30 mouse cellular contexts compared by ENCODE assay signal in the genomic region with DNA sequence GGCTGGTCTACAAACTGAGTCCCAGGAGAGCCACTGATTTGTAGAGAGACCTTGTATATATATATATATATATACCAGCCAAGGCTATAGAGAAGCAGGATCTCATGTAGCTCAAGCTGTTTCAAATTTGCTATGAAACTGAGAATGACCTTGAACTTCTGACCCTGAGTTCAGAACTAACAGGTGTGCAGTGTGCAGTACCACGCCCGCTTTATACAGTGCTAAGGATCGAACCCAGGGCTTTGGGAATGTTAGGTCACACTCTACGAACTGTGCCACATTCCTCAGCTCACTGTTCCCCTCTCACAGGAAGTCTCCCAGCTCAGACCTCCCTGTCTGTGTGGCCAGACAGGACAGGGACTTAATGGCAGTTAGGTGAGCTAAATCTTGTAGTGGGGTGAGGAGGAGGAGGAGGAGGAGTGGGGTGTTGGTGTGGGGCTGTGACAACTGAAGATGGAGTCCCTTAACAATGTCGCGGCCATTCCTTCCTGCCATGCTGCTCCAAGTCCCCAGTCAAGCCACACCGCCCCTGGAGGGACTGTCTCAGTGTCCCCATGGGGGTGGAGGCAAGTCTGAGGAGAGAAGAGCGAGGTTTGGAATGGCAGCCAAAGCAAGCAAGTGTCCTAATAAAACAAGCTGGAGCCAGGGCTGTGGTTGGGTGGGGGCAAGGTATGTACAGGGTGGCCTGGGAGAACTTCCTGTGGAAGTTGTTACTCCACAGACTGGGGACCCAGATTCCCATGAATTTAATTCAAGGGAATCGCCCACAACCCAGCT. TPM values are rescaled to one million over a fixed set of nuclear protein-coding genes. Genes with fewer than 3 reads are reported as not detected.
DNase-seq lines count a peak whose midpoint lies in the region; ATAC-seq and TF ChIP-seq lines count a peak whose summit lies in the region.
"Had no signal": no experiment of that assay in that cellular context is flagged by ENCODE, and none has a peak within 500 bp of the region (broad histone marks: within the 10 kb centered on the region; RNA-seq: fewer than 3 reads in every experiment).

No protein-coding gene starts in this region.

- peak overlapping the region; percentile 61 for H3K9ac ChIP-seq in liver, embryonic 12.5 days
- H3K9ac ChIP-seq in liver, postnatal 0 days (replicated peaks) = peak overlapping the region; percentile 43
- H3K9ac ChIP-seq: embryonic facial prominence, embryonic 13.5 days; heart, embryonic 15.5 days; hindbrain, embryonic 12.5 days; intestine, embryonic 15.5 days; midbrain, embryonic 13.5 days; stomach, embryonic 15.5 days had no signal

- no peaks in the 10 kb centered on the region for H3K36me3 ChIP-seq in heart, embryonic 10.5 days
- H3K36me3 ChIP-seq in liver, embryonic 12.5 days = peaks cover 13% of the 10 kb centered on the region
- peaks cover 3% of the 10 kb centered on the region; the same call in 1 of the 2 replicates for H3K36me3 ChIP-seq in liver, postnatal 0 days (replicated peaks; ENCODE audit: insufficient read depth, low read length)
- H3K36me3 ChIP-seq: embryonic facial prominence, embryonic 13.5 days; heart, embryonic 15.5 days; hindbrain, embryonic 12.5 days; intestine, embryonic 15.5 days; midbrain, embryonic 13.5 days; stomach, embryonic 15.5 days had no signal

- H3K27ac ChIP-seq in heart, embryonic 10.5 days = peak overlapping the region; percentile 22; the same call in 1 of the 2 replicates
- peak overlapping the region; percentile 79 for H3K27ac ChIP-seq in liver, embryonic 12.5 days
- peak overlapping the region; percentile 55 for H3K27ac ChIP-seq in liver, postnatal 0 days (ENCODE audit: low read depth)
- H3K27ac ChIP-seq: embryonic facial prominence, embryonic 13.5 days; heart, adult 2 months; heart, embryonic 15.5 days; hindbrain, embryonic 12.5 days; hindbrain, postnatal 0 days; intestine, embryonic 15.5 days; midbrain, embryonic 13.5 days; stomach, embryonic 15.5 days had no signal

- peaks cover 20% of the 10 kb centered on the region for H3K4me1 ChIP-seq in heart, embryonic 10.5 days
- peaks cover 80% of the 10 kb centered on the region for H3K4me1 ChIP-seq in liver, embryonic 12.5 days
- peaks cover 40% of the 10 kb centered on the region for H3K4me1 ChIP-seq in liver, postnatal 0 days (ENCODE audit: insufficient read depth)
- H3K4me1 ChIP-seq: intestine, embryonic 15.5 days; midbrain, embryonic 13.5 days; stomach, embryonic 15.5 days had no signal

- H3K4me2 ChIP-seq in liver, embryonic 12.5 days = peak overlapping the region; percentile 34
- H3K4me2 ChIP-seq in liver, postnatal 0 days (ENCODE audit: low read depth, low read length) = no peak overlapping the region
- H3K4me2 ChIP-seq: embryonic facial prominence, embryonic 13.5 days; heart, embryonic 15.5 days; hindbrain, embryonic 12.5 days; intestine, embryonic 15.5 days; midbrain, embryonic 13.5 days; stomach, embryonic 15.5 days had no signal

- no peak for TF ChIP-seq EP300 in liver, postnatal 0 days (IDR thresholded peaks at IDR 0.05; ENCODE audit: low read depth)

- H3K9me3 ChIP-seq in heart, embryonic 10.5 days = no peaks in the 10 kb centered on the region
- H3K9me3 ChIP-seq in liver, embryonic 12.5 days (replicated peaks) = no peaks in the 10 kb centered on the region
- H3K9me3 ChIP-seq in liver, postnatal 0 days (ENCODE audit: low read length) = no peaks in the 10 kb centered on the region
- H3K9me3 ChIP-seq: embryonic facial prominence, embryonic 13.5 days; heart, embryonic 15.5 days; hindbrain, embryonic 12.5 days; intestine, embryonic 15.5 days; megakaryocyte, embryonic 14.5 days; midbrain, embryonic 13.5 days; stomach, embryonic 15.5 days had no signal

- no peak for DNase-seq in heart, embryonic 10.5 days (ENCODE audit: low spot score)
- DNase-seq in heart, adult 18-20 months = no peak
- DNase-seq in ES-CJ7 (ENCODE audit: low read depth, low spot score) = peak; percentile 75
- no peak for DNase-seq in liver, postnatal 0 days
- no peak for DNase-seq in kidney, adult 9 months
- DNase-seq in right cerebral cortex, adult 2 months (ENCODE audit: low spot score in 2 of 2) = no peak
- DNase-seq: adrenal gland, postnatal 10 days; cerebellum, adult 11-12 months; cerebellum, adult 9-11 months; gastrocnemius, postnatal 14 days; heart, adult 2 months; heart, postnatal 36 days; kidney, adult 2 months; kidney, postnatal 14 days; layer of hippocampus, adult 9-11 months; lung, postnatal 4 days; retina, postnatal 1 day; right cerebral cortex, postnatal 25 days had no signal

- H3K27me3 ChIP-seq in heart, embryonic 10.5 days (ENCODE audit: insufficient read depth, poor library complexity, severe bottlenecking) = peaks cover 23% of the 10 kb centered on the region
- peaks cover 21% of the 10 kb centered on the region for H3K27me3 ChIP-seq in liver, embryonic 12.5 days (replicated peaks)
- peaks cover 3% of the 10 kb centered on the region for H3K27me3 ChIP-seq in liver, postnatal 0 days (ENCODE audit: insufficient read depth, low read length)
- H3K27me3 ChIP-seq: stomach, embryonic 15.5 days had no signal

- TF ChIP-seq CTCF in liver, postnatal 0 days (IDR thresholded peaks at IDR 0.05; ENCODE audit: low read depth) = no peak

- no peak overlapping the region for H3K4me3 ChIP-seq in heart, embryonic 10.5 days
- no peak overlapping the region for H3K4me3 ChIP-seq in liver, embryonic 12.5 days
- no peak overlapping the region for H3K4me3 ChIP-seq in liver, postnatal 0 days (ENCODE audit: low read depth, low read length)
- H3K4me3 ChIP-seq: embryonic facial prominence, embryonic 13.5 days; heart, adult 2 months; heart, embryonic 15.5 days; hindbrain, embryonic 12.5 days; intestine, embryonic 15.5 days; megakaryocyte, embryonic 14.5 days; midbrain, embryonic 13.5 days; stomach, embryonic 15.5 days had no signal

- no peak for ATAC-seq in liver, embryonic 12.5 days
- no peak for ATAC-seq in liver, postnatal 0 days
- ATAC-seq: CD4-positive, CD25-positive, alpha-beta regulatory T cell, adult 4 months; forebrain, embryonic 14.5 days; hindbrain, postnatal 0 days; intestine, embryonic 15.5 days; midbrain, embryonic 13.5 days had no signal

- WGBS in heart, embryonic 10.5 days = 75% methylated on average over 9 of the region's 9 CpGs
- WGBS in liver, embryonic 12.5 days (ENCODE audit: insufficient replicate concordance) = 65% methylated on average over 9 of the region's 9 CpGs
- 73% methylated on average over 9 of the region's 9 CpGs for WGBS in liver, postnatal 0 days (ENCODE audit: insufficient replicate concordance)

RNA-seq across cellular contexts. Expression of a gene that starts 1.7 kb away (rescaled TPM):
- 88.9 and 128 TPM in 2 replicates for polyA plus RNA-seq in heart, embryonic 10.5 days (2016; fragmentation: Nextera tagmentation; extraction: Ambion mirVana)
- 1 to 10 TPM; 1.4 to 2.3 TPM for total RNA-seq in heart, adult 18-20 months (2021)
- 913 and 972 TPM in 2 replicates for polyA plus RNA-seq in liver, embryonic 12.5 days (2016; fragmentation: Nextera tagmentation; extraction: Ambion mirVana)
- 311 and 329 TPM in 2 replicates for polyA plus RNA-seq in liver, postnatal 0 days (2015; fragmentation: Nextera tagmentation; extraction: Ambion mirVana)
- polyA plus RNA-seq: CD4-positive, CD25-positive, alpha-beta regulatory T cell, adult 4 months had no signal

RNA-seq across cellular contexts. Expression of a gene that starts 25.5 kb away (rescaled TPM):
- polyA plus RNA-seq in heart, embryonic 10.5 days (2016; fragmentation: Nextera tagmentation; extraction: Ambion mirVana) = 0.74 and 1.8 TPM in 2 replicates
- total RNA-seq in heart, adult 18-20 months (2021) = under 1 TPM in 1 of 2 experiments, not detected in 1; 0.64 TPM
- polyA plus RNA-seq in liver, embryonic 12.5 days (2016; fragmentation: Nextera tagmentation; extraction: Ambion mirVana) = 1.9 and 2.1 TPM in 2 replicates
- polyA plus RNA-seq in liver, postnatal 0 days (2015; fragmentation: Nextera tagmentation; extraction: Ambion mirVana) = 1.8 and 2.4 TPM in 2 replicates
- total RNA-seq: monocyte, adult 5-6 weeks had no signal

RNA-seq across cellular contexts. Expression of a gene that starts 40.1 kb away (rescaled TPM):
- polyA plus RNA-seq in heart, embryonic 10.5 days (2016; fragmentation: Nextera tagmentation; extraction: Ambion mirVana) = 313 and 314 TPM in 2 replicates
- total RNA-seq in heart, adult 18-20 months (2021) = 100 to 1,000 TPM; 187 to 194 TPM
- polyA plus RNA-seq in liver, embryonic 12.5 days (2016; fragmentation: Nextera tagmentation; extraction: Ambion mirVana) = 365 and 367 TPM in 2 replicates
- polyA plus RNA-seq in liver, postnatal 0 days (2015; fragmentation: Nextera tagmentation; extraction: Ambion mirVana) = 510 and 522 TPM in 2 replicates

RNA-seq across cellular contexts. Expression of a gene that starts 48.1 kb away (rescaled TPM):
- polyA plus RNA-seq in heart, embryonic 10.5 days (2016; fragmentation: Nextera tagmentation; extraction: Ambion mirVana) = 60.4 and 75.4 TPM in 2 replicates
- 10 to 100 TPM; 49.2 to 49.9 TPM for total RNA-seq in heart, adult 18-20 months (2021)
- polyA plus RNA-seq in liver, embryonic 12.5 days (2016; fragmentation: Nextera tagmentation; extraction: Ambion mirVana) = 97.2 and 98.8 TPM in 2 replicates
- polyA plus RNA-seq in liver, postnatal 0 days (2015; fragmentation: Nextera tagmentation; extraction: Ambion mirVana) = 32.4 and 32.5 TPM in 2 replicates

Comparison
In these comparisons a context has a peak if more than half of its experiments do, and no peak if none do; other contexts are left out.
1. H3K27ac ChIP-seq: peak in every context shown above with its lines; median percentile 79 in liver, embryonic 12.5 days; 55 in liver, postnatal 0 days; 22 in heart, embryonic 10.5 days.